Mouse (Mus musculus): ENCODE data around the gene Alkbh7. TPM values are rescaled to one million over a fixed set of nuclear protein-coding genes. Genes with fewer than 3 reads are reported as not detected.

Gene Alkbh7
- polyA plus RNA-seq, 1 experiment from 2014 or later = 60.2 TPM

- 93% methylated on average over 8 of the region's 8 CpGs for WGBS
- peaks cover 30% of the 10 kb centered on the region for H3K36me3 ChIP-seq (ENCODE audit: control insufficient read depth, insufficient read depth, low read length)
- no peak overlapping the region for H3K9ac ChIP-seq (replicated peaks; ENCODE audit: low read depth, low read length)
- no peak overlapping the region for H3K4me2 ChIP-seq (ENCODE audit: low read depth, low read length)
- H3K4me3 ChIP-seq (ENCODE audit: low read depth, low read length) = no peak overlapping the region
- no peaks in the 10 kb centered on the region for H3K9me3 ChIP-seq (ENCODE audit: control insufficient read depth, low read length)
- ATAC-seq (ENCODE audit: low read depth) = no peak
- no peak overlapping the region for H3K27ac ChIP-seq (ENCODE audit: low read depth, low read length)
- H3K4me1 ChIP-seq (ENCODE audit: control insufficient read depth, insufficient read depth, low read length) = 0 out of 2 replicates have a peak, but pooled peaks cover 10% of the 10 kb centered on the region
- H3K27me3 ChIP-seq (ENCODE audit: control insufficient read depth, insufficient read depth, low read length) = no peaks in the 10 kb centered on the region
Measured at GRCm38 (mm10) chr17:56995046-56995445, 2.1 kb upstream of the Alkbh7 start.

GRCm38 (mm10) chr17:56996506-56996905 lies 633 bp upstream of the Alkbh7 start:
- Histone ChIP-seq H3K4me1 (ENCODE audit: control insufficient read depth, insufficient read depth, low read length) (0 out of 2 replicates have a peak, but pooled peaks cover 3% of the 10 kb centered on the region), H3K4me3 (ENCODE audit: low read depth, low read length) (no peak overlapping the region), H3K4me2 (ENCODE audit: low read depth, low read length) (peak overlapping the region; percentile 55; the same call in 1 of the 2 replicates), H3K9me3 (ENCODE audit: control insufficient read depth, low read length) (no peaks in the 10 kb centered on the region), H3K36me3 (ENCODE audit: control insufficient read depth, insufficient read depth, low read length) (peaks cover 30% of the 10 kb centered on the region), H3K27me3 (ENCODE audit: control insufficient read depth, insufficient read depth, low read length) (no peaks in the 10 kb centered on the region), H3K9ac (replicated peaks; ENCODE audit: low read depth, low read length) (no peak overlapping the region), H3K27ac (ENCODE audit: low read depth, low read length) (0 out of 2 replicates have a peak overlapping the region, but pooled peaks have one; percentile 10)
- no peak for ATAC-seq (ENCODE audit: low read depth)
- WGBS = 70% methylated on average over 2 of the region's 2 CpGs

- H3K36me3 ChIP-seq (ENCODE audit: control insufficient read depth, insufficient read depth, low read length) = peaks cover 23% of the 10 kb centered on the region; the same call in 1 of the 2 replicates
- no peak for ATAC-seq (ENCODE audit: low read depth)
- 91% methylated on average over 9 of the region's 9 CpGs for whole genome bisulfite sequencing
Measured at GRCm38 (mm10) chr17:56999414-56999813, 2.3 kb downstream of the Alkbh7 start.

GRCm38 (mm10) chr17:56999968-57000609 lies 3.0 kb downstream of the Alkbh7 start, which contains the start of gene Pspn:
Gene Pspn (minus strand): TSS chr17:57000018.
- WGBS = 84% methylated on average over 9 of the region's 9 CpGs
- H3K4me2 ChIP-seq (ENCODE audit: low read depth, low read length) = no peak within 1 kb of the TSS
- no peak within 1 kb of the TSS for H3K4me3 ChIP-seq (ENCODE audit: low read depth, low read length)
- no peak for ATAC-seq (ENCODE audit: low read depth)
- peaks cover 22% of the 10 kb centered on the region; the same call in 1 of the 2 replicates for H3K36me3 ChIP-seq (ENCODE audit: control insufficient read depth, insufficient read depth, low read length)
- H3K27me3 ChIP-seq (ENCODE audit: control insufficient read depth, insufficient read depth, low read length) = no peaks in the 10 kb centered on the region
- 0 out of 2 replicates have a peak, but pooled peaks cover 3% of the 10 kb centered on the region for H3K4me1 ChIP-seq (ENCODE audit: control insufficient read depth, insufficient read depth, low read length)
- no peak within 1 kb of the TSS for H3K9ac ChIP-seq (replicated peaks; ENCODE audit: low read depth, low read length)
- H3K27ac ChIP-seq (ENCODE audit: low read depth, low read length) = no peak within 1 kb of the TSS
- no peaks in the 10 kb centered on the region for H3K9me3 ChIP-seq (ENCODE audit: control insufficient read depth, low read length)

More at GRCm38 (mm10) chr17:56999414-56999813, 2.3 kb downstream of the Alkbh7 start:
- Histone ChIP-seq H3K9ac (replicated peaks; ENCODE audit: low read depth, low read length) (no peak overlapping the region), H3K4me2 (ENCODE audit: low read depth, low read length) (no peak overlapping the region), H3K27ac (ENCODE audit: low read depth, low read length) (no peak overlapping the region), H3K4me3 (ENCODE audit: low read depth, low read length) (no peak overlapping the region), H3K4me1 (ENCODE audit: control insufficient read depth, insufficient read depth, low read length) (0 out of 2 replicates have a peak, but pooled peaks cover 3% of the 10 kb centered on the region), H3K9me3 (ENCODE audit: control insufficient read depth, low read length) (no peaks in the 10 kb centered on the region), H3K27me3 (ENCODE audit: control insufficient read depth, insufficient read depth, low read length) (no peaks in the 10 kb centered on the region)

- no peak overlapping the region for H3K27ac ChIP-seq (ENCODE audit: low read depth, low read length)
- ATAC-seq (ENCODE audit: low read depth) = no peak
- 0 out of 2 replicates have a peak, but pooled peaks cover 3% of the 10 kb centered on the region for H3K4me1 ChIP-seq (ENCODE audit: control insufficient read depth, insufficient read depth, low read length)
- H3K4me2 ChIP-seq (ENCODE audit: low read depth, low read length) = no peak overlapping the region
- H3K27me3 ChIP-seq (ENCODE audit: control insufficient read depth, insufficient read depth, low read length) = no peaks in the 10 kb centered on the region
- no peaks in the 10 kb centered on the region for H3K9me3 ChIP-seq (ENCODE audit: control insufficient read depth, low read length)
- peaks cover 27% of the 10 kb centered on the region for H3K36me3 ChIP-seq (ENCODE audit: control insufficient read depth, insufficient read depth, low read length)
- H3K4me3 ChIP-seq (ENCODE audit: low read depth, low read length) = no peak overlapping the region
- no peak overlapping the region for H3K9ac ChIP-seq (replicated peaks; ENCODE audit: low read depth, low read length)
- 74% methylated on average over 8 of the region's 8 CpGs for WGBS
Measured at GRCm38 (mm10) chr17:57001228-57001627, 4.1 kb downstream of the Alkbh7 start.

- no peak overlapping the region for H3K27ac ChIP-seq (ENCODE audit: low read depth, low read length)
- no peak overlapping the region for H3K9ac ChIP-seq (replicated peaks; ENCODE audit: low read depth, low read length)
- 97% methylated on average over 7 of the region's 7 CpGs for WGBS
- no peak for ATAC-seq (ENCODE audit: low read depth)
- no peaks in the 10 kb centered on the region for H3K27me3 ChIP-seq (ENCODE audit: control insufficient read depth, insufficient read depth, low read length)
- peaks cover 25% of the 10 kb centered on the region for H3K36me3 ChIP-seq (ENCODE audit: control insufficient read depth, insufficient read depth, low read length)
- no peak overlapping the region for H3K4me2 ChIP-seq (ENCODE audit: low read depth, low read length)
- H3K4me3 ChIP-seq (ENCODE audit: low read depth, low read length) = no peak overlapping the region
- H3K9me3 ChIP-seq (ENCODE audit: control insufficient read depth, low read length) = no peaks in the 10 kb centered on the region
- H3K4me1 ChIP-seq (ENCODE audit: control insufficient read depth, insufficient read depth, low read length) = no peaks in the 10 kb centered on the region
Measured at GRCm38 (mm10) chr17:57003994-57004393, 6.9 kb downstream of the Alkbh7 start.

- Histone ChIP-seq H3K27ac (ENCODE audit: low read depth, low read length) (no peak overlapping the region), H3K9ac (replicated peaks; ENCODE audit: low read depth, low read length) (no peak overlapping the region), H3K4me1 (ENCODE audit: control insufficient read depth, insufficient read depth, low read length) (peaks cover 11% of the 10 kb centered on the region; the same call in 1 of the 2 replicates), H3K9me3 (ENCODE audit: control insufficient read depth, low read length) (no peaks in the 10 kb centered on the region), H3K36me3 (ENCODE audit: control insufficient read depth, insufficient read depth, low read length) (peaks cover 24% of the 10 kb centered on the region), H3K4me2 (ENCODE audit: low read depth, low read length) (no peak overlapping the region), H3K4me3 (ENCODE audit: low read depth, low read length) (no peak overlapping the region), H3K27me3 (ENCODE audit: control insufficient read depth, insufficient read depth, low read length) (no peaks in the 10 kb centered on the region)
- 96% methylated on average over 13 of the region's 13 CpGs for WGBS
- ATAC-seq (ENCODE audit: low read depth) = no peak
Measured at GRCm38 (mm10) chr17:57007137-57007905, 10.2 kb downstream of the Alkbh7 start.

GRCm38 (mm10) chr17:57010911-57011235 lies 13.7 kb downstream of the Alkbh7 start:
- WGBS = 1% methylated on average over 19 of the region's 19 CpGs
- peak; percentile 52 for ATAC-seq (ENCODE audit: low read depth)
- Histone ChIP-seq H3K4me1 (ENCODE audit: control insufficient read depth, insufficient read depth, low read length) (peaks cover 11% of the 10 kb centered on the region; the same call in 1 of the 2 replicates), H3K27me3 (ENCODE audit: control insufficient read depth, insufficient read depth, low read length) (no peaks in the 10 kb centered on the region), H3K27ac (ENCODE audit: low read depth, low read length) (peak overlapping the region; percentile 30; the same call in 1 of the 2 replicates), H3K9ac (replicated peaks; ENCODE audit: low read depth, low read length) (peak overlapping the region; percentile 58), H3K9me3 (ENCODE audit: control insufficient read depth, low read length) (no peaks in the 10 kb centered on the region), H3K36me3 (ENCODE audit: control insufficient read depth, insufficient read depth, low read length) (peaks cover 5% of the 10 kb centered on the region; the same call in 1 of the 2 replicates), H3K4me2 (ENCODE audit: low read depth, low read length) (peak overlapping the region; percentile 61), H3K4me3 (ENCODE audit: low read depth, low read length) (peak overlapping the region; percentile 51)
